Mouse (Mus musculus): ENCODE data around the gene Scoc. TPM values are rescaled to one million over a fixed set of nuclear protein-coding genes. Genes with fewer than 3 reads are reported as not detected.
"Not testable (repeated sequence)": the region's sequence is repeated elsewhere in the genome, so short reads cannot be mapped to it uniquely, and the experiment has no call there.

The Scoc gene
- total RNA-seq (2021) = 59.0 and 69.6 TPM in 2 replicates
- long read RNA-seq, experiment 1, transcript Scoc-203 (4 exons, 409 nt) = major isoform, 41 of 50 reads
- long read RNA-seq, experiment 1, partial matches to known transcripts = 0 of 50 reads
- long read RNA-seq, experiment 1, other reads (novel, unspliced or antisense) = 3 of 50 reads
- long read RNA-seq, experiment 2, transcript Scoc-203 (4 exons, 409 nt) = major isoform, 47 of 52 reads
- long read RNA-seq, experiment 2, partial matches to known transcripts = 0 of 52 reads
- long read RNA-seq, experiment 2, other reads (novel, unspliced or antisense) = 4 of 52 reads

GRCm38 (mm10) chr8:83458222-83458621 is at the start of gene Scoc:
Scoc (minus strand) TSS chr8:83458391.
- peak; percentile 14 for DNase-seq

- no peak for DNase-seq
Measured at GRCm38 (mm10) chr8:83459606-83460005, 1.4 kb upstream of the Scoc start.

GRCm38 (mm10) chr8:83457121-83457520 is 1.1 kb downstream of the Scoc start:
- no peak for DNase-seq

- no peak for DNase-seq
Measured at GRCm38 (mm10) chr8:83451056-83451455, 7.1 kb downstream of the Scoc start.

- peak; percentile 29 for DNase-seq
Measured at GRCm38 (mm10) chr8:83449960-83450359, 8.2 kb downstream of the Scoc start.

- DNase-seq = no peak
Measured at GRCm38 (mm10) chr8:83443052-83443400, 15.2 kb downstream of the Scoc start.

- DNase-seq = peak; percentile 100
Measured at GRCm38 (mm10) chr8:83442243-83443051, 15.7 kb downstream of the Scoc start.

- DNase-seq = no peak
Measured at GRCm38 (mm10) chr8:83441656-83442242, 16.4 kb downstream of the Scoc start.

- no peak for DNase-seq
Measured at GRCm38 (mm10) chr8:83437077-83437476, 21.1 kb downstream of the Scoc start.

GRCm38 (mm10) chr8:83429071-83429524 is 29.1 kb downstream of the Scoc start:
- no peak for DNase-seq

- DNase-seq = not testable (repeated sequence)
Measured at GRCm38 (mm10) chr8:83428621-83429020, 29.6 kb downstream of the Scoc start.

- no peak for DNase-seq
Measured at GRCm38 (mm10) chr8:83426949-83427348, 31.2 kb downstream of the Scoc start.

GRCm38 (mm10) chr8:83426104-83426759 is 32.0 kb downstream of the Scoc start:
- no peak for DNase-seq

- no peak for DNase-seq
Measured at GRCm38 (mm10) chr8:83425202-83425601, 33.0 kb downstream of the Scoc start.

- no peak for DNase-seq
Measured at GRCm38 (mm10) chr8:83423032-83423825, 35.0 kb downstream of the Scoc start.

GRCm38 (mm10) chr8:83421354-83421753 is 36.8 kb downstream of the Scoc start:
- DNase-seq = peak; percentile 15

- no peak for DNase-seq
Measured at GRCm38 (mm10) chr8:83418805-83419516, 39.2 kb downstream of the Scoc start.

GRCm38 (mm10) chr8:83417970-83418369 is 40.2 kb downstream of the Scoc start:
- no peak for DNase-seq

- DNase-seq = no peak
Measured at GRCm38 (mm10) chr8:83416878-83417277, 41.3 kb downstream of the Scoc start.

GRCm38 (mm10) chr8:83408496-83408895 is 49.7 kb downstream of the Scoc start:
- no peak for DNase-seq

- no peak for DNase-seq
Measured at GRCm38 (mm10) chr8:83406836-83407235, 51.4 kb downstream of the Scoc start.
